Mouse (Mus musculus) liver, embryonic 13.5 days (tissue): ENCODE measurements around the gene Dus1l. TPM values are rescaled to one million over a fixed set of nuclear protein-coding genes. Genes with fewer than 3 reads are reported as not detected.

Experiments
- polyA plus RNA-seq: library from polyadenylated mRNA; unstranded; fragments of >200 nt; fragmentation: Nextera tagmentation; extraction: Ambion mirVana; gene quantifications from 2 replicates; pipeline ENCODE4 v1.2.1, GENCODE M21; 2015

Gene Dus1l
- polyA plus RNA-seq, 1 experiment from 2014 or later: 86.2 TPM

Other genes starting within 250 kb of the Dus1l start
- gene Mcrip1, start 246.7 kb downstream of the Dus1l start, polyA plus RNA-seq: 45.7 and 46.9 TPM in 2 replicates
- gene Ppp1r27, start 245.3 kb downstream of the Dus1l start, polyA plus RNA-seq: 0.22 TPM in 1 of 2 replicates, not detected in the other
- gene P4hb, start 223.2 kb downstream of the Dus1l start, polyA plus RNA-seq: 403 and 453 TPM in 2 replicates
- gene Arhgdia, start 214.8 kb downstream of the Dus1l start, polyA plus RNA-seq: 258 and 276 TPM in 2 replicates
- 379 and 416 TPM in 2 replicates for gene Alyref, start 198.0 kb downstream of the Dus1l start, polyA plus RNA-seq
- 99.1 and 102 TPM in 2 replicates for gene Anapc11, start 198.0 kb downstream of the Dus1l start, polyA plus RNA-seq
- 9.5 and 12.6 TPM in 2 replicates for gene Npb, start 187.9 kb downstream of the Dus1l start, polyA plus RNA-seq
- gene Pcyt2, start 178.5 kb downstream of the Dus1l start, polyA plus RNA-seq: 114 and 116 TPM in 2 replicates
- 33.8 and 34.3 TPM in 2 replicates for gene Sirt7, start 171.2 kb downstream of the Dus1l start, polyA plus RNA-seq
- gene Mafg, start 162.8 kb downstream of the Dus1l start, polyA plus RNA-seq: 39.8 and 40.0 TPM in 2 replicates
- 6.0 and 6.9 TPM in 2 replicates for gene Pycr1, start 152.6 kb downstream of the Dus1l start, polyA plus RNA-seq
- 0.23 TPM in 1 of 2 replicates, not detected in the other for gene Myadml2, start 148.2 kb downstream of the Dus1l start, polyA plus RNA-seq
- gene Notum, start 135.2 kb downstream of the Dus1l start, polyA plus RNA-seq: 0.27 and 0.36 TPM in 2 replicates
- gene Aspscr1, start 123.4 kb downstream of the Dus1l start, polyA plus RNA-seq: 49.2 and 52.5 TPM in 2 replicates
- 123 and 126 TPM in 2 replicates for gene Cenpx, start 82.7 kb downstream of the Dus1l start, polyA plus RNA-seq
- gene Lrrc45, start 82.5 kb downstream of the Dus1l start, polyA plus RNA-seq: 13.0 and 14.3 TPM in 2 replicates
- gene Rac3, start 74.9 kb downstream of the Dus1l start, polyA plus RNA-seq: 1.7 and 2.3 TPM in 2 replicates
- 8.8 and 9.6 TPM in 2 replicates for gene Dcxr, start 69.1 kb downstream of the Dus1l start, polyA plus RNA-seq
- gene Cbr2, start 64.3 kb downstream of the Dus1l start, polyA plus RNA-seq: 0.22 TPM in 1 of 2 replicates, not detected in the other
- 4.9 and 6.5 TPM in 2 replicates for gene Hmga1b, start 33.6 kb downstream of the Dus1l start, polyA plus RNA-seq
- gene Rfng, start 12.2 kb downstream of the Dus1l start, polyA plus RNA-seq: 11.2 and 15.4 TPM in 2 replicates
- gene Gps1, start 12.1 kb downstream of the Dus1l start, polyA plus RNA-seq: 102 and 104 TPM in 2 replicates
- gene Fasn, start 28.1 kb upstream of the Dus1l start, polyA plus RNA-seq: 15.3 and 17.9 TPM in 2 replicates
- gene Ccdc57, start 136.5 kb upstream of the Dus1l start, polyA plus RNA-seq: 1.8 TPM in 2 replicates
- gene Slc16a3, start 152.1 kb upstream of the Dus1l start, polyA plus RNA-seq: 71.4 and 81.7 TPM in 2 replicates
- gene Csnk1d, start 194.9 kb upstream of the Dus1l start, polyA plus RNA-seq: 36.8 and 46.3 TPM in 2 replicates
- gene Cd7, start 243.0 kb upstream of the Dus1l start, polyA plus RNA-seq: 0.39 and 0.53 TPM in 2 replicates